Mouse (Mus musculus) heart, adult 9 months (tissue): Measurements from ENCODE around the gene Slc36a2.

Source experiments
- DNase-seq, 2 experiments: peaks; one replicate each; pipeline ENCODE4 v3.0.0; 2022; ENCODE audit warnings: low spot score in 2 of 2

Gene Slc36a2

DNA sequence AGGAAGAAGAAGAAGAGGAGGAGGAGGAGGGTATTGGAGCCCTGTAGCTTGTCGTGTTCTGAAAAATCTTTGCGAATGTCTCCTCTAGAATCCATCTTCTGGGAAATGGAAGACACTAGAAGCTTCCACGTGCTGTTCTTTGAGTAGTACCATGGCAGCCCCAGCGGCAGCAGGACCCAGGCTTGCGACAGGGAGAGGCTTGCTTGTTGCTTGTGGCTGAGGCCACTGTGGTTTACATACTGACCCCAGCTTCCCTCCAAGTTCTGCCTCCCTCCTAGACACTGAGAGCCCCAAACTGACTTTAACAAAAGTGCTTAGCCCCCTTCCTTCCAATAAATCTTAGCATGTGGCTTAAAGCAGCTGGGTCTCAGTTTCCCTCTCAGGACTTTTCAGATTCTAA is 631 bp downstream of the Slc36a2 start:
- DNase-seq = no peak

DNA sequence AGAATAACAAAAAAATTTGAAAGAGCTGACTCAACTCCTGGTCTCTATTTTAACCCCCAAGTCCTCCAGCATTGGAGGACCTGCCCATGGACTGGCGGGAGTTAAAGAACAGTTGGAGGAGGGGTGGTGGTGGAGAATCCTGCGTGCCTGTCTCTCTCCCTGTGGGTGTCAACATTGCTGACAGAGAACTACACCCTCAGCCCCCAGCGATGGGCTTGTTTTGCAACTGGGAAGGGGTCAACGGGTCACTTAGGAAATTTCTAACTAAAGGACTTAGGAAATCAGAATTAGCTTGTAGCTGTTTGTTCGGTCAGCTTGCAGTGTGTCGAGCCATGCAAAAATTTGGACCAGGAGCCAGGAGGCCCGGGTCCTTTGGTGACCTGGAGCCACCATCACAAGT is 1.8 kb downstream of the Slc36a2 start:
- no peak for DNase-seq

- DNase-seq = no peak
These were observed 5.0 kb downstream of the Slc36a2 start for GRCm38 (mm10) chr11:55179856-55180255.

DNA sequence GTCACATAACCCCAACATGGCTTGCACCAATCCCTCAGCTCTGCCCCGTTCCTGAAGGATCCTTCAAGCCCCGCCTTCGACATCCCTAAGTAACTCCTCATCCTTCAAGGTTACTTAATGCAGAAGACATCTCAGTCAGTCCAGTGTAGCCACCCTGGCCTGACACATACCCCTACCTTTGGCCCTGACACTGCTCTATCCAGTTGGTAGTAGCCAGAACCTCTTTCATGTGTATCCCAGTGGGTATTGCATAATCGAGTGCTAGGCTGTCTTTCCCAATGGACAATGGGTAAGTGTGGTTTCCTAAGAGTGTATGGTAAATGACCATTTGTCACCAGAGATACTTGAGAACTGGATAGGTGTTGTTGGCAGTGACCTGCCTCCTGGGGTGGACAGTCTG is 6.0 kb downstream of the Slc36a2 start:
- DNase-seq = no peak

GRCm38 (mm10) chr11:55170501-55170900 is 14.4 kb downstream of the Slc36a2 start:
- DNase-seq = no peak

DNA sequence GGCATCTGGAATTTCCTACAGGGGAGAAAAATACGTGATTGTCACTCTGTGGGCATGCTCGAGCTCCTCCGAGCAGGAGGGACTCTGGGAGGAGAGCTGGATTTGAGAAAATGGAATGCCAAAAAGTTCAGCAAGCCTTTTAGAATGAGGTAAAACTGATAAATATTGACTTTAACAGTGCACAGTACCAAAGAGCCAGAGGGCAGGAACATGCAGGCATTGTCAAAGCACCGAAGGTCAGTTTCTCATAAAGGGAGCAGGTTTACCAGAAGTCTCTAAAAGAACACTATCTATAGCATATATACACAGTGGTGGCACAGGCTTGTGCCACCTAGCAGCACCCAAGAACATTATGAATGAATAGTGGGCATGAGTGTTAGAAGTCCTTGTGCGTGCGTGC is 16.0 kb downstream of the Slc36a2 start:
- no peak for DNase-seq

GRCm38 (mm10) chr11:55168504-55168903 is 16.4 kb downstream of the Slc36a2 start:
- no peak for DNase-seq

DNA sequence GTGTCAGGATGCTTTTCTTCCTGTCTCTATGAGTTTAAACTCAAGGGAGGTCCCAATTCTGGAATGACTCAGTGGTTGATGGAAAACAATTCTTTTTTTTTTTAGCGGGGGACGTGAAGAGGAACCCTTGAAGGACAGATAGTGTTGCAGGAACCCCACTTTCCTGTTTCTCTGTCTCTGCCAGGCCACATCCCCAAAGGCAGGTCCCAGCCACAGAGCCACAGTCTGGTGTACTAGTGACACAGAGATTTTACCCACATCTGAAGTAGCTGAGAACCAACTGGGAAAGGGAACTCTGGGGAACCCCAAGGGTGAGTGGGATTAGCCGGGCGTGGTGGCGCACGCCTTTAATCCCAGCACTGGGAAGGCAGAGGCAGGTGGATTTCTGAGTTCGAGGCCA is 19.1 kb downstream of the Slc36a2 start:
- no peak for DNase-seq

GRCm38 (mm10) chr11:55164723-55165122 is 20.2 kb downstream of the Slc36a2 start:
- DNase-seq = no peak

DNA sequence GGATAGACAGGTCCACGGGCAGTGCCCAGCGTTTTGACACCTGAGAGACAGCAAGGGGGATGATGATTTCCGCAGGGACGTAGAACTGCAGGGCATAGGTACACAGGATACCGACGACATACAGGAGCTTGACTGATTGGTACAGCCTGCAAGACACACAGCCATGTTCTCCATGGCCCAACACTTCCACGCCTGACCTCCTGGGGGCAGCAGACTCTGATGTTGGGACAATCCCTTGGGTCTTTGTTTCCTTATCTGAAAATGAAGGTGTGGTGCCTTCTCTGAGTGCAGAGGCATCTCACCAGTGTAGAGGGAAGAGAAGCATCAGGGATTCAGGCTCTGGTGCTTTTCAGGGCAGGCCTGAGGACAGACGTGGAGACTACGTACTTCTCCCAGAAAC is 22.2 kb downstream of the Slc36a2 start:
- DNase-seq = no peak

- peak; percentile 39 to 71 for DNase-seq
These were observed 26.0 kb downstream of the Slc36a2 start for GRCm38 (mm10) chr11:55158785-55159359.

- peak; percentile 31 to 43 for DNase-seq
These were observed 29.8 kb downstream of the Slc36a2 start for GRCm38 (mm10) chr11:55155070-55155421.

GRCm38 (mm10) chr11:55154398-55155069 is 30.3 kb downstream of the Slc36a2 start:
- no peak for DNase-seq

GRCm38 (mm10) chr11:55151608-55152007 is 33.3 kb downstream of the Slc36a2 start, which contains the start of gene Slc36a3:
TSS of gene Slc36a3 (minus strand) at chr11:55151708.
- no peak for DNase-seq

GRCm38 (mm10) chr11:55148461-55148860 is 36.4 kb downstream of the Slc36a2 start:
- DNase-seq = no peak

DNA sequence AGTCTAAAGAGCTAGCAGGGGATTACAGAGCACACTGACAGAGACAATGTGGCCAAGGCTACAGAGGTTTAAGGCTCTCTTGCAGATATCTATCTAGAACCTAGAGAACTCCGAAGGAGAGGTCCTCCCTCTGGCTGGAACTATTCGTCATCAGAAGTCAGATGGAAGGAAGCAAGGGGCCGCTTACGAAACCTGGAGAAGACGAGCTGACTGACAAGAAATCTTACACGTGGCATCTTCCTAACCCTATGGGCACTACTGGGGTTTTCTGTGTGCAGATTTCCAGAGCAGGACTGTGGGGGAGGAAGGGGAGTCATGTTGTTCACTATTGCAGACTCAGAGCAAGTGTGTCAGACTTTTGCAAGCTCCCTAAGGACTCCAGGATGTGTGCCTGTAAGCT is 37.5 kb downstream of the Slc36a2 start:
- DNase-seq = no peak

GRCm38 (mm10) chr11:55146855-55147254 is 38.0 kb downstream of the Slc36a2 start:
- DNase-seq = no peak

DNA sequence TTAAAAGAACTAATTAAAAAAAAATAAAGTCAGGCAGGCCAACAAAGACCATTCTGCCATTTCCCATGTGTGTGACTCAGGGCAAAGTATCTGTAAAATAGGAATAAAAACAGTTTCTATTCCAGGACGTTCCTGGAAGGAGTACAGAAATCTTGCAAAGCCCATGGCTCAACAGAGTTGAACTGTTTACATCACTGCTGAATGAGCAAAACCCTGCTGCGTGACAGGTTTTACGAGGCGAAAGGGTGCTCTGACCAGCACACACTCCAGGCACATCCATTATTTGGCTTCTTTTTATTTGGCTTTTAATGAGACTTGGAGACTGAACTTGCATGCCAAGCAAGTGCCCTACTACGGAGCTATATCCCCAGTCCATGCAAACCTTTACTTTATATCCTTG is 40.9 kb downstream of the Slc36a2 start:
- no peak for DNase-seq

GRCm38 (mm10) chr11:55141502-55141901 is 43.4 kb downstream of the Slc36a2 start:
- no peak for DNase-seq

DNA sequence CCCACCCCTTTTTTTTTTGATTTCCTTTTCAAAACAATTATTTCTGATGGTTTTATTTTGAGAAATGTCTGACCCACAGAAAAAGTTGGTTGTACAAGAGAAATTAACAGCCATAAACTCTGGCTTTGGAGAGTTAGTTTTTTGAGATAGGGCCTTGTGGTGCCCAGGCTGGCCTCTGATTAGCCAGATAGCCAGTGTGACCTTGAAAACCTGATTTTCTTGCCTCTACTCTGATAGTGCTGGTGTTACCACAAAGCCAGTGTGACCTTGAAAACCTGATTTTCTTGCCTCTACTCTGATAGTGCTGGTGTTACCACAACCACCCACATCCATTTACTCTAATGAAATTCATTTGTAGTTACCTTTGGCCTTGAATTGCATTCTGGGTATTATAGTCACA is 47.2 kb downstream of the Slc36a2 start:
- no peak for DNase-seq

DNA sequence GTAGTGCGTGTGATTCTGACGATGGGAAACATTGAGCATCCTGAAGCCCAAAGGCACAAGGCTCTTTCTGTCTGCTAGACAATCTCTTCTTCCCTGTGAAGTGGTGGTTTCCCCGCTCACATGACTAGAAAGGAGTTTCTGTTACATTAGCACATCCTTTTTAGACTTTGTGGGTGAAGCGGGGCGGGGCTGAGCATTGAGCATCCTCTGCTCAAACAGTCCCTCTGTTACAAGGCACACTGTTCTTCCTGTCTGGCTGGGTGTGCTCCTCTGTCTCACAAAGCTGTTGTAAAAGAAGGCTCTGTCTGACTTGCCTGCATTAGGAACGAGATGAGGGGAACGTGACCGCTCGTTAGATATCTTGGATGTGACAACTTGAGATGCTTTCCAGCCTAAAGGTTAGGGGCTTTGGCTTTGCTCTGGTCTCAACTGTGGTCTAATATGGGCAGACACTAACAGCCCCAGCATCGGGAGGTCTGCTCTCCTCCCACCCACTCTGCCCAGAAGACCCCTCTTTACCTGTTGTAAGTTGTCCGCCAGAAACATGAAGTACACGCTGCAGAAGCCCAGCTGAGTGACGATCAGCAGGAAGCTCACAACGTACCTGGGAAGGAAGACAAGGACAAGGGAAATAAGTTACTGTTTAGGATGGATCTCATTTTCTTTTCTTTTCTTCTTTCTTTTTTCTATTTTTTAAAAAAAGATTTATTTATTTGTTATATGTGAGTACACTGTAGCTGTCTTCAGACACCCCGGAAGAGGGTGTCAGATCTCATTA is 47.9 kb downstream of the Slc36a2 start:
- DNase-seq = no peak

GRCm38 (mm10) chr11:55134871-55135270 is 50.0 kb downstream of the Slc36a2 start:
- DNase-seq = no peak

DNA sequence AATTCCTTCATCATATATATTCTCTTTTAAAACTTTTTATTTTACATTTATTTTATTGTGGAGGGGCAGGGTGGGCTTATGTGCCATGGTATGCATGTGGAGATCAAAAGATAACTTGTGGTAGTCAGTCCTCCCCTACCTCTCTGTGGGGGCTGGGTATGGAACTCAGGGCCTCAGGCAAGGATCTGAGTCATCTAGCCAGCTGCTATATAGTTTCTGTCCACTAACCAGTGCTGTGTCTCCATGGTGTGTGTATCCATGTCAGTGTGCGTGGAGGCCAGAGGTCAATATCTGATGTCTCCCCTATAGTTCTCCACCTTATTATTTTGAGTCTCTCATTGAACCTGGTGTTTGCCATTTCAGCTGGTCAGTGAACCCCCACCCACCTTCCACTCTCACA is 50.5 kb downstream of the Slc36a2 start:
- no peak for DNase-seq
